Mouse (Mus musculus): Measurements from ENCODE around the gene Cpn1.
A peak's percentile ranks its signal among the peaks of the same experiment; 100 is the strongest.

Cpn1 gene

DNA sequence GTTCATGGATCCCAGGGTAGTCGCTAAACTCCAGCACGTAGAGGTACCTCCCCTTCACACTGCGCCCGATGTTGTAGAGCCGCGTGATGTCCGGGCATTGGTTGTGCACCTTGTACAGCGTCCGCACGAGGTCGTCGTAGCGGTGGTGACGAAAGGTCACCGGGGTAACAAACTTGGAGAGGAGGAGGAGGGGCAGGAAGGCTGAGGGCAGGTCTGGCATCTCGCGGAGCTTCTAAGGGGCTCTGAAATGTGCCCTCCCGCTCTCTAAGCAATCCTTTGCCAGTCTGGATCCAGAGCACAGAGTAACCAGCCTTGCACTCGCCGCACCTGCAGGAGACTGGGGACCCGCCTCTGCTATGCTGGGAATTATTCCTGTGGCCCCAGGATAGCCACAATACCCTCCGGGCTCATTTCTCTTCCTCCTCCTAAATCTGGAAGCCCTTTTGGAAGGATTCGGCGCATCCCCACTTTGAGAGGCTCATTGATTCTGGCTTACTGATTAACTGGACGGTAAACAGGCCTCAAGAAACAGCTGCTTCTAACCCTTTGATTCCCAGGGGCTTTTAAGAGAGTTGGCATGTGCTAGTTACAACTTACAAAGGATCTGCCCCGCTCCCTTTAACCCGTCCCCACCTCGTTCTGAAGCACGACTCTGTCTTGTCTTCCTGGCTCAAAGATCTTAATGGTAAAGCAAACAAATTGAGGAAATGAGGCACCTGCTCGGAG, at the start of gene Cpn1:
Gene Cpn1, minus strand, starts transcription at position 488 of the 726 bp plus-strand sequence.
- peak; percentile 81 for DNase-seq (ENCODE audit: low read depth, low spot score)

- no peak for DNase-seq (ENCODE audit: low read depth, low spot score)
Measured at GRCm38 (mm10) chr19:44033396-44033795, 47.0 kb upstream of the Cpn1 start.

- DNase-seq (ENCODE audit: low read depth, low spot score), result no peak
Measured at GRCm38 (mm10) chr19:44032046-44032744, 45.8 kb upstream of the Cpn1 start.

GRCm38 (mm10) chr19:44030024-44030423, 43.7 kb upstream of the Cpn1 start:
- no peak for DNase-seq (ENCODE audit: low read depth, low spot score)

DNA sequence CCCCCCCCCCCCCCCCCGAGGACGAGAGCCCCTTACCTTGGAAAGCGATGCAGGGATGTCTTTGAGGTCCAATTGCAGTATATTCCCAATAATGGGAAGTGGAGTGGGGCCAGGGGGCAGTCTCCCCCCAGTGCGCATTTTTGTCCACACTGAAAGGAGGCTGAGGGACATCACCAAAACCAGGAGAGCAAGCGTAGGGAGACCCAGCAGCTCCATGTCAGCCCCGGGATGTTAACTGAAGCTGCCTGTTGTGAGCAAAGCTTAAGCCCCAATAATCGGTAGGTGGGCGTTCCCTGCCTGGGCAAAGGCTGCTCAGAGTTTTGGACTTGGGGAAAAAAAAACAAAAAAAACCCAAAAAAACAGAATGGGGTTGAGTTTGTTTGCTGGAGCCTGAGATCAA, 42.6 kb upstream of the Cpn1 start, which contains the start of gene Cyp2c23:
Gene Cyp2c23, minus strand, starts transcription at position 237 of the 400 bp plus-strand sequence.
- no peak for DNase-seq (ENCODE audit: low read depth, low spot score)

- peak; percentile 57 for DNase-seq (ENCODE audit: low read depth, low spot score)
Measured at GRCm38 (mm10) chr19:44026956-44027530, 40.7 kb upstream of the Cpn1 start.

GRCm38 (mm10) chr19:44024921-44025585, 38.7 kb upstream of the Cpn1 start:
- DNase-seq (ENCODE audit: low read depth, low spot score), result no peak

- DNase-seq (ENCODE audit: low read depth, low spot score), result peak; percentile 85
Measured at GRCm38 (mm10) chr19:44023066-44023465, 36.7 kb upstream of the Cpn1 start.

- DNase-seq (ENCODE audit: low read depth, low spot score), result no peak
Measured at GRCm38 (mm10) chr19:44021502-44021901, 35.1 kb upstream of the Cpn1 start.

DNA sequence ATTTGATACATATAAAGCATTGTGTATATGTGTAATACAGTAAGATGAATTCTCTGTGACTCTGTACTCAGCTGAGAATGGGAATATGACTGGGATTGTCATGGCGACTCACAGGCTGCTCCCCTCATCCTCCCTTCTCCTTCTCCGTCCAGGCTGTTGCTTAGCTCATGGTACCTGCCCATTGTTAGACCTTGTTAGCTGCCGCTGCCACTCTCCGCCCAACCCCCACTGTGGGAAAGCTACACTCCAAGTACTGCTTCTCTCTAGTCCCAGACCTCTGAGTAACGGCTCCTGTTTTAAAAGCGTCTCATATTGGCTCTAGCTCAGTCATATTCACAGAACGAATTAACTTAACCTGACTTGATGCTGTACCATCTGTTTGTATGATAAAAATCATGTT, 33.4 kb upstream of the Cpn1 start:
- no peak for DNase-seq (ENCODE audit: low read depth, low spot score)

- no peak for DNase-seq (ENCODE audit: low read depth, low spot score)
Measured at GRCm38 (mm10) chr19:44013862-44014261, 27.5 kb upstream of the Cpn1 start.

DNA sequence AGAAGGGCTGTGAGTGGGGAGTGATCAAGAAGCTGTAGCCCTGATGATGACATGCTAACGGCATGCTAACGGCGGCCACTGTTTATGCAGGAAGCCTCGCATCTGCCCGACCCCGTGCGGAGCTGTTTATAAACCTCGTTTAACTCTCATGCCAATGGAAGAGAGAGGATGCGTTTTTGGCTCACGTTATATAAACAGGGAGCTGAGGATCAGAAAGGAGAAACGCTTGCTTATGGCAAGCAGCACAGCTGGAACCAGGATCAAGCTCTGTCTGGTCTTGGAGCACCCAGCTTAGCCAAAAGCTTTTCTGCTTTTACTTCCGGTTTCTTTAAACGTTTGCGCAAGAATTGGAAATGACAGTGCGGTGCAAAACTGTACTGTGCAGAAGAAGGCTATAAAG, 22.4 kb upstream of the Cpn1 start:
- no peak for DNase-seq (ENCODE audit: low read depth, low spot score)

- peak; percentile 18 for DNase-seq (ENCODE audit: low read depth, low spot score)
Measured at GRCm38 (mm10) chr19:44007186-44007585, 20.8 kb upstream of the Cpn1 start.

DNA sequence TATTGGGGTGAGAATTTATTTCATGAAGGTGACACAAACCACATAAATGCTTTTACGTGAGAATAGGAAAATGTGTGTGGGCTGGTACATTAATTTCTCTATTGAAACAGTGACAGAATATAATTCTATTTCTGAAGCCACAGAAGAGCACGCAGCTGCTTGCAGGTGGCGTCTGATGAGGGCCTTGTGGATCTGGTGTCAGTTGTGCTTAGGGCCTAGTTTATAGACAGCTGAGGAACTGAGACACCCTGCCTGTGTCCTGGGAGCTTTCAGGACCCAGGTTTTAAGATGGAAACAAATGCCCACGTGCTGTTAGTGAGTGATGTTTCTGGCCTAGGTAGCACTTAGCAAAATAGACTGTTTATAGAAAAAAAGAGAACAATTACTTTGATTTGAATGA, 18.7 kb upstream of the Cpn1 start:
- DNase-seq (ENCODE audit: low read depth, low spot score), result no peak

- no peak for DNase-seq (ENCODE audit: low read depth, low spot score)
Measured at GRCm38 (mm10) chr19:44004261-44004660, 17.9 kb upstream of the Cpn1 start.

GRCm38 (mm10) chr19:44000720-44001119, 14.4 kb upstream of the Cpn1 start:
- DNase-seq (ENCODE audit: low read depth, low spot score), result no peak

DNA sequence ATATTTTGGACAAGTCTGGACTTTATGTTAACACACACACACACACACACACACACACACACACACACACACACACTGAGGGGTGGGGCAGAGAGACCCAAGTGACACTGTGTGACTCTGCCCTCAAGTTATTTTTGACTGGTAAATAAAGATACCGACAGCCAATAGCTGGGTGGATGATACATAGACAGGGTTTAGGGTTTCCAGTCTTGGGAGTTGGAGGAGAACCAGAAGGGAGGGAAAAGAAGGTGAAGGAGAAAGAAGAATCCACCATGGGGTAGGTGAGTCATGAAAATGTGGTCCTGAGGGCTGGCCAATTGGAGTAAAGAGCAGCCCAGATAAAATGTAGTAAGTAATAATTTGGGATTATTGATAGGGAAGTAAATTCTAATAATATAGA, 13.7 kb upstream of the Cpn1 start:
- DNase-seq (ENCODE audit: low read depth, low spot score), result no peak

DNA sequence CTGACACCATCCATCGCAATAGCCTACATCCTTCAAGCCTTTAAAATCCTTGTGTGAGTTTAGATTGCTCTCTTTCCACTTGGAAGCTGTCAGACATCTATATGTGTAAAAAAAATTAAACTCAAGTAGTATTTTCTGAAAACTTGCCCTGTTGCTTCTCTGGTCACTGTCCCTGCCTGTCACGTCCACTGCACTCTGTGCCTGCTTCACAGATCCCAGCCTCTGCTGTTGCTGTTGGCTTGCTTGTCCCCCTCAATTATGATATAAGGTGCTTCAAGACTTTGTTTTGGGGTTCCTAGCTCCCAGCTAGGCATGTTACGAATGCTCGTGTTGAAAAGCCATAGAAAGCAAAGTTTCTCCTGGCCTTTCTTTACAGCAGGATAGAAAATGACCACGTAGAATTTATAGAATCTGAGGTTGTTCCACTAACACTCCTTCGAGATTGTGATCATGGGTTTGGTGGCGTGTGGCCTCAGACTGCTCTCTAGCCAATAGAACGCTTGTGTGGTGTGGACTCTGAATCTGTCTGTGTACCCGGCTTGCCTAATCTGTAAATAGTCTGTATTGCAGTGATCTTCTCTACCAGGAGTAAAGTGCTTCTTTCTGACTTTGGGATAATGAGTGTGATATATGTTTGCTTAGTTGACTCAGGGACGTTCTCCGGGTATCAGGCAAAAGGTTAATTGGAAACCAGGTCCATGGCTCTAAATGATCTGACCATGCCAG, 12.6 kb upstream of the Cpn1 start:
- no peak for DNase-seq (ENCODE audit: low read depth, low spot score)

DNA sequence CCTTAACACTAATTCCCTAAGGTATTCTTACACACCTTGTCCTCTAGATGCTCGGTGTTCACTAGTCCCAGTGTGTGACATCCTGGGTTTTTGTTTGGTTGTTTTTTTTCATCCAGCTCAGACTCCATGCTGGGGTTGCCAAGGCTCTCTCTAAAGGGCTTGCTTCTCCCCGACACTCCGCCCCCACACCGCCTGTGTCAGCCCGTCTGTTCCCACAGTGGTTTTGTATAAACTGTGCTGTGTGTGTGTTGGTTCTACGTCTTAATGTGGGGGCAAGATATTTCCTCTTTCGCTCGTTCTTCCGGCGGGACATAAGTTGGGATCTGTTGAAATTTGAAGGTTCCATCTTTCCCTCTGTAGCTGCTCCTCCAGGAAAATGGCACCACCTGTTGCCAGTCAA, 11.7 kb upstream of the Cpn1 start:
- no peak for DNase-seq (ENCODE audit: low read depth, low spot score)

- DNase-seq (ENCODE audit: low read depth, low spot score), result no peak
Measured at GRCm38 (mm10) chr19:43995427-43995826, 9.1 kb upstream of the Cpn1 start.

DNA sequence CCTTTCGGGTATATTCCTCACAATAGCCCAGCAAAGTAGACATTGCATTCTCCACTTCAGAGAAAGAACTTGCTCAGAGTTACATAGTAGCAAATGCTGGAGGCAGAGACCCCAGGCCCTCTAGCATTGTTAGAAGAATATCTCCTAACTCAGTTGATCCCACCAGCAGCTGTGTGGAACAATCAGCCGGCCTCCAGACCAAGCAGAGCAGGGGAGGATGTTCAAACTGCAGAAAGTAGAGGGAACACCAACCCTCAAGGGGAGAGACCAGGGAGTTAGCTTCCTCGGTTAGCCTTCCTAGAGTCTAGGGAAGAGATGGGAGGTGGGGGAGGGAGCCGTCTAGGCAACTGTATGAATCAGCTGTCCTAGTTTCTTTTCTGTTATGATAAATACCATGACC, 6.1 kb upstream of the Cpn1 start:
- DNase-seq (ENCODE audit: low read depth, low spot score), result no peak

DNA sequence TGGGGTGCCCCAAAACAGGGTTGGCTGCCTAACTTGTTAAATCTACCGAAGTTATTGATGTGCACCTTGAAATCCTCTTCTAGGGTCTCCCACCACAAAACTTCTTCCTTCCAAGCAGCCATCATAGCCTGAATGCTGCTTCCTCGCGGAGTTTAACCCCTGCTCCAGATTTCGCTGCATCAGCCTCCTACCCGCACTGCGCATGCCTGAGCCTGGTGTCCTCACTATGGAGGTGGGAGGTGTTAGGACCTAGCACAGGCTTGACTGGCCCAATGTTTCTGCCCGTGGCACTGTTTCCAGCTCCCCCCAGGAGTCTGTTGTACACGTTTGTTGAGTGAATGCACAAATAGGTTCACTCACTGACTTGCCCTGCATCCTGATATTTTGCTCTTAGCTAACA, 4.0 kb upstream of the Cpn1 start:
- peak; percentile 56 for DNase-seq (ENCODE audit: low read depth, low spot score)

Data from R1 (cell line).